Mouse (Mus musculus) heart, postnatal 10 days (tissue): ENCODE data around the gene Lrg1. TPM values are rescaled to one million over a fixed set of nuclear protein-coding genes. Genes with fewer than 3 reads are reported as not detected.
"Not testable (repeated sequence)": the region's sequence is repeated elsewhere in the genome, so short reads cannot be mapped to it uniquely, and the experiment has no call there.

Experiments
- DNase-seq, 2 experiments: peaks; one replicate each; pipeline ENCODE4 v3.0.0; 2021
- intact Hi-C: fragments of 180-260 bp; cut with DNase I; formaldehyde crosslinking; loops from one replicate; pipeline ENCODE4 v1.15.1; 2025
- total RNA-seq, 2 experiments: library from RNA; stranded (reverse); gene quantifications; 2 replicates each; pipeline ENCODE4 v1.2.3; 2021

Lrg1 gene
- total RNA-seq, 2 experiments from 2014 or later = 12.6 to 25.2 TPM

- peak; percentile 100 for DNase-seq
- intact Hi-C loops = no loop called here
These were observed 42.7 kb downstream of the Lrg1 start, which contains the start of gene Hdgfl2 for GRCm38 (mm10) chr17:56078880-56079795. Gene Hdgfl2, plus strand, starts transcription at chr17:56079634.

DNA sequence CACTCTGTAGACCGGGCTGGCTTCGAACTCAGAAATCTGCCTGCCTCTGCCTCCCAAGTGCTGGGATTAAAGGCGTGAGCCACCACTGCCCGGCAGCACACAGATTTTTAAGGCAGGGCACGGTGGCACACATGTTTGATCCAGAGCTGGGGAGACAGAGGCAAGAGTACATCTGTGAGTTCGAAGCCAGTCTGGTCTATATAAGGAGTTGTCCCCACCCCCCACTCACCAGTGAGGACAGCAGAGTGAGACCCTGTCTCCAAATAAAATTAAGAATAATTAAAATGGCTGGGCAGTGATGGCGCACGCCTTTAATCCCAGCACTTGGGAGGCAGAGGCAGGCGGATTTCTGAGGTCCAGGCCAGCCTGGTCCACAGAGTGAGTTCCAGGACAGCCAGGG, 43.4 kb downstream of the Lrg1 start:
- intact Hi-C loops = not testable (repeated sequence)
- peak in 1 of 2 experiments; percentile 28 for DNase-seq

DNA sequence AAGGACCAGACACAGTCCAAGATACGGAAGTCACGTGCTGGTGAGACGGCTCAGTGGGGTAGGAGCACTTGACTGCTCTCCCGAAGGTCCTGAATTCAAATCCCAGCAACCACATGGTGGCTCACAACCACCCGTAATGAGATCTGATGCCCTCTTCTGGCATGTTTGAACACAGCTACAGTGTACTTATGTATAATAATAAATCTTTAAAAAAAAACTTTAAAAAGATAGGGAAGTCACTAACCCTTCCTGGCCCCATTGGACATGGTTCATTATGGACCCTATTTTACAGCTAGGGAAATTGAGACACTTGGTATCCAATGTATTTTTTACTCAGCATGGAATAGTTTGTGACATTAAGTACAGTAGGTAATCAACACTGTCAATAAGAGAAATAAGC, 44.3 kb downstream of the Lrg1 start:
- DNase-seq = no peak
- intact Hi-C loops = no loop called here

GRCm38 (mm10) chr17:56074827-56075208, 47.0 kb downstream of the Lrg1 start, which contains the start of gene Ubxn6:
Gene Ubxn6, minus strand, starts transcription at chr17:56075028.
- peak; percentile 98 to 99 for DNase-seq
- intact Hi-C loops = loop anchor here (2.0 kb wide), 1 partner anchor 34 kb away; the partner anchor contains the start of gene Chaf1a

DNA sequence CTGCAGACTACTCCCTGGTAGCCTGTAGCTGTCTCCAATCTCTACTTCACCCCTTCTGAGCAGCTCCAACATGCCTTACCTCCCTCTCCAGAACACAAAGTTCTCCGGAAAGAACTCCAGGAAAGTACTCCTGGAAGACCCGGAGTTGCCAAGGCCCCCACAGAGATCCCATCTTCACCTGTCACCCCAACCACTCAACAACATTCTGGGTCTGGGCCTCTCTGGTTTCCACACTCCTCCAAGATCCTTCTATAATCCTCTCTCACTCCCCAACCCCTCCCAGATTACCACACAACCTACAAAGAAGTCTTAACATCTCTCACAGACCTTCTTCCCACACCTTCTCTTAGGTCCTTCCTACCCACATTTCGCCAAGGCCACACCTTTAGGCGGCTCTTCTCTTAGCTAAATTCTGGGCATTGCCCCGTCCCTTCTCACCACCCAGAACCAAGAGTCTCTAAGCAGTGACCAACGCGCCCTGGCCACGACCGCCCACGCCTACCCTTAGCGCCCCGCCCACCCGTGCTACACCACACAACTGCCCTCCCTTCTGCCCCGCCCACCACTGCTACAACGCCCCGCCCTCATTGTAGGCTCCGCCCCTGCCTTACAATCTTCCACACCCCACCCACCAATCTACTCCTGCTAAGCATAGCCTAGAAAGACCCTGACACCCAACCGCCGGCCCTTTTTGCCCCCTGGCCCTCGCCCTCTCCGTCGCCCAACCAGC, 47.5 kb downstream of the Lrg1 start:
- peak; percentile 85 to 90 for DNase-seq
- intact Hi-C loops = loop anchor here (2.0 kb wide), 1 partner anchor 33 kb away; the partner anchor contains the start of gene Chaf1a

DNA sequence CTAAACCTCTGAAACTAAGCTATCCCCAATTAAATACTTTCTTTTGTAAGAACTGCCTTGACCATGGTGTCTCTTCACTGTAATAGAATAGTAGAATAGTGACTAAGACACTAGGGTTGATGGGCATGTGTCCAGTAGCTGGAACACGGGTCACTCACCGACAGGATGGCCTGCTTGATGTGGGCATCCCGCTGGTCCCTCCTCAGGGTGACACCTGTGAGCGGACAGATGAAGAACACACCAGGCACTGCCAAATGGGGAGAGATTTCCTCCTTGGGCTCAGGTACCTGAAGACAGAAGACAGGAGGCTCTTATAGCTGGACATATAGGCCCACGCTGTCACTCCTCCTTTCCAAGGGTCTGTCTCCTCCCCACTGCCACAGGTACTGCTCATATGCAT, 49.6 kb downstream of the Lrg1 start:
- intact Hi-C loops = no loop called here
- DNase-seq = no peak

DNA sequence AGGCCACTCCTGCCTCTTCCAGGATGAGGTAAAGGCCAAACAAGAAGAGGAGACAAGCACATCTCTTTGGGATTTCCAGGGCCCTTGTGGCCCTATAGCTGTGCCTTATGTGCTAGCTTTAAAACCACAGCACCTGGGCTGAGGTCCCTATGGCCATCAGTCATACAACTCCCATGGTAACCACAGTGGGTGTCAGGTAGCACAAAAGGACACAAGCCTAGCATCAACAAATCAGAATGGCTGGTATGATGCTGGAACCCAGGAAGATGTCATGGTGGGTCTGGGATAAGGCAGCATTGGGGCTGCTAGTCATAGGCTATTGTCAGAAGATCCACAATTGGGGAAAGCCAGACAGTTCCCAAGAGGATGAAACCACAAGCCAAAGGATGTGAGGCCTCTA, 50.7 kb downstream of the Lrg1 start:
- intact Hi-C loops = no loop called here

More for the DNA sequence above, 50.7 kb downstream of the Lrg1 start:
- no peak for DNase-seq

Other genes with a start within 250 kb of the Lrg1 start
- 1 to 10 TPM; 5.5 to 5.6 TPM for gene Zfp119a, start 243.1 kb downstream of the Lrg1 start, total RNA-seq
- gene Zfp959, start 229.9 kb downstream of the Lrg1 start, total RNA-seq = 1 to 10 TPM; 4.9 to 5.3 TPM
- gene Zfp119b, start 172.5 kb downstream of the Lrg1 start, total RNA-seq = 1 to 10 TPM; 4.4 to 4.5 TPM
- under 1 TPM; 0.22 to 0.82 TPM for gene Ebi3, start 169.4 kb downstream of the Lrg1 start, total RNA-seq
- 10 to 100 TPM; 12.8 TPM for gene Yju2, start 162.9 kb downstream of the Lrg1 start, total RNA-seq
- gene Shd, start 151.5 kb downstream of the Lrg1 start, total RNA-seq = 1 to 10 TPM; 1.8 to 3.4 TPM
- gene Fsd1, start 135.5 kb downstream of the Lrg1 start, total RNA-seq = under 1 TPM in 1 of 2 experiments, not detected in 1; 0.31 TPM
- gene Stap2, start 116.4 kb downstream of the Lrg1 start, total RNA-seq = 10 to 100 TPM; 17.8 to 18.8 TPM
- 10 to 100 TPM; 47.4 to 50.1 TPM for gene Mpnd, start 116.3 kb downstream of the Lrg1 start, total RNA-seq
- 10 to 100 TPM; 32.0 to 33.9 TPM for gene Sh3gl1, start 85.4 kb downstream of the Lrg1 start, total RNA-seq
- gene Chaf1a, start 81.6 kb downstream of the Lrg1 start, total RNA-seq = 1 to 10 TPM; 5.2 to 6.3 TPM
- 10 to 100 TPM; 50.9 to 57.4 TPM for gene Ubxn6, start 47.0 kb downstream of the Lrg1 start, total RNA-seq
- 10 to 100 TPM; 38.9 to 42.2 TPM for gene Hdgfl2, start 42.4 kb downstream of the Lrg1 start, total RNA-seq
- gene Plin4, start 12.2 kb downstream of the Lrg1 start, total RNA-seq = 100 to 1,000 TPM in 1 of 2 experiments, 10 to 100 TPM in 1; 80.9 to 155 TPM
- 100 to 1,000 TPM; 126 to 166 TPM for gene Plin5, start 4.4 kb downstream of the Lrg1 start, total RNA-seq
- 10 to 100 TPM; 11.3 to 13.7 TPM for gene Sema6b, start 18.3 kb upstream of the Lrg1 start, total RNA-seq
- 1 to 10 TPM; 5.8 to 8.4 TPM for gene Tnfaip8l1, start 40.5 kb upstream of the Lrg1 start, total RNA-seq
- 10 to 100 TPM; 36.6 to 40.3 TPM for gene Mydgf, start 61.9 kb upstream of the Lrg1 start, total RNA-seq
- 10 to 100 TPM; 29.1 to 33.3 TPM for gene Dpp9, start 96.9 kb upstream of the Lrg1 start, total RNA-seq
- gene Fem1a, start 134.8 kb upstream of the Lrg1 start, total RNA-seq = 10 to 100 TPM; 81.5 to 94.9 TPM
- 10 to 100 TPM; 11.6 to 12.7 TPM for gene Ticam1, start 154.8 kb upstream of the Lrg1 start, total RNA-seq
- gene Plin3, start 170.9 kb upstream of the Lrg1 start, total RNA-seq = 10 to 100 TPM; 67.0 to 81.9 TPM
- not detected for gene Arrdc5, start 178.3 kb upstream of the Lrg1 start, total RNA-seq
- 10 to 100 TPM; 21.6 to 23.3 TPM for gene Uhrf1, start 181.3 kb upstream of the Lrg1 start, total RNA-seq
- gene Kdm4b, start 204.1 kb upstream of the Lrg1 start, total RNA-seq = 10 to 100 TPM; 42.4 to 44.9 TPM